Mouse (Mus musculus) frontal cortex, postnatal 10 days (tissue): ENCODE results near the gene Gmpr2.
A peak's percentile ranks its signal among the peaks of the same experiment; 100 is the strongest.

ENCODE experiments used
- DNase-seq, 2 experiments: peaks; one replicate each; pipeline ENCODE4 v3.0.0; 2022; ENCODE audit warnings: low spot score in 2 of 2, mixed read lengths in 1 of 2

Gmpr2 gene

GRCm38 (mm10) chr14:55671833-55672740, at the start of gene Gmpr2, which contains the start of gene Nedd8:
TSS of gene Gmpr2 (plus strand) at chr14:55671941.
TSS of gene Nedd8 (minus strand) at chr14:55672124.
- peak; percentile 89 to 91 for DNase-seq

- DNase-seq: no peak
These were observed 43.5 kb upstream of the Gmpr2 start for GRCm38 (mm10) chr14:55628077-55628827.

DNA sequence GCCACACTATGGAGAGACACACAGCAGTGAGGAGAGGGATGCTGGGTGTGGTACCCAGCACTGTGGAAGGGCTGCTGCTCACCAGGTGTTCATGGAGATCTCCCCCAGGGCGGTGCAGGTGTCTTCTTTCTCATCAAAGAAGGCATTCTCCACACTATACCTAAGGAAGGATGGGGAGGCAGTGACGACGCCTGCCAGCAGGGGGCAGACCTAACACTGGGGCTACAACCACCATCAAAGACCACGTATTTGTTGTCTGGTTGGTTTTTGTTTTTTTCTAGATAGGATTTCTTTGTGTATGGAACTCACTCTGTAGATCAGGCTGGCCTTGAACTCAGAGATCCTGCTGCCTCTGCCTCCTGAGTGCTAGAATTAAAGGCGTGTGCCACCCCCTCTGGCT, 42.4 kb upstream of the Gmpr2 start:
- DNase-seq: no peak

DNA sequence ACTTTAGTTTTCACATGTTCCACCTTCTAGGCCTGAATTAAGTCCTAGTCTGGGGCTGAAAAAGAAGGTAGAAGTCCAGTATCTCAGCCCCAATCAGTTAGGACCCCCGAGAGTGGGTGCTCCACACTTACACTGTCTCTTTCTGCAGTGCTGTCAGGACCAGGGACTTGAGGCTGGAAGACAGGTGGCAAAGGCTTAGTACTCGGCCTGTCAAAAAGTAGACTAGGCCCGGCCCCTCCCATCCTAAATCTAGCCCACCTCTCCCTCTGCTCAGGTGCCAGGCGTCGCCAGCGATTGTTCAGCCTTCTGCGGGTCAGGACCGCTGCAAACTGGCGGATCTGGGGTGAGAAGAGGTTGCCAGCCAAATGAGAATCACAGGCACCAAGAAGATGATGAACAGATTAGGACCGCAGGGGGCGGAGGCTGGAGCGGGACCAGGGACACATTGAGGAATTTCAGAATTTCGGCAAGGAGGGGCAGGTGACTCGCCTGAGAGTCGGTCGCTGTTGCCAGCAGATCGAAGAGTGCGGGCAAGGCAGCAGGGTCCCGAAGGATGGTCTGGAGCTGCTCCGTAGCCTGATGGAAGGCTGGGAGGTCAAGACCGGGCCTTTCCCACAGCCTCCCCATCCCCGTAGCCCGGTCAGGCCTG, 36.7 kb upstream of the Gmpr2 start:
- no peak for DNase-seq

DNA sequence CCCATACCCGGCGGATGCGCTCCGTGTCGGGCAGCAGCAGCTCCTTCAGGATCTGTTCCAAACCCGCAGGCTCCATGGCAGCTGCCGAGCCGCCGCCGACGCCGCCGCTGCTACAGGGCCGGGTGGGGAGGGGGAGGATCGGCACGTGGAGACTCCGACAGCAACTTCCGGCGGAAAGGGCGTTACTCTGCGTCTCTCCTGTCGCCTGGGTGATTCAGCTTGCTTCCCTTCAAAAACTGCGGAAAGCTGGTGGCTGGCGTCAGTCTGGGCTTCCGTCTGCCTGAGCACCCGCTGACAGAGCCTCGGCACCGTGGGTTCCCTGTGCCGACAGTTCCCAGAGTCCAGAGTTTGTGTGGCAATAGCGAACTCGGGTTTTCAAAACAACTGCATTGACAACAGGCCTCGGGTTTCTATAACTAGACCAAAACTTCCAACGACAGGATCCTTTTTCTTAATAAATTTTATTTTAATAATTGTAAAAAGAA, 36.2 kb upstream of the Gmpr2 start, which contains the start of gene Ipo4:
Gene Ipo4, minus strand, starts transcription at position 435 of the 485 bp plus-strand sequence.
- DNase-seq: peak; percentile 79 to 86

- no peak for DNase-seq
These were observed 33.9 kb upstream of the Gmpr2 start, which contains the start of gene Gm49378 for GRCm38 (mm10) chr14:55637795-55638194. TSS of gene Gm49378 (minus strand) at chr14:55637895.

DNA sequence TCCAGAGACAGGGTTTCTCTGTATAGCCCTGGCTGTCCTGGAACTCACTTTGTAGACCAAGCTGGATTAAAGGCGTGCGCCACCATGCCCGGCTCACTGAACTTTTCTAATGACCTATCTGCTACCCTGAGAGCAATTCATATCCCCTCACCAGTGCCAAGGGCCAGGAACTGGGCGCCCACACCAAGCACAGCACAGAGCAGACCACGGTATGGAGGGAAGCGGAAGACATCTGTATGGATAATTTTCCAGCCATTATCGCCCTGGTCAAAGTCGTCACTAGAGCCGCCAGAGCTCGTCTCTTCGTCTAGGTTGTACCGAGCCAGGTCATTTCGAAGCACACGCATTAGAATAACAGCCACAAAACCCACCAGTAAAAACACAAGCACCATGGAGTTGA, 30.9 kb upstream of the Gmpr2 start:
- DNase-seq: no peak

DNA sequence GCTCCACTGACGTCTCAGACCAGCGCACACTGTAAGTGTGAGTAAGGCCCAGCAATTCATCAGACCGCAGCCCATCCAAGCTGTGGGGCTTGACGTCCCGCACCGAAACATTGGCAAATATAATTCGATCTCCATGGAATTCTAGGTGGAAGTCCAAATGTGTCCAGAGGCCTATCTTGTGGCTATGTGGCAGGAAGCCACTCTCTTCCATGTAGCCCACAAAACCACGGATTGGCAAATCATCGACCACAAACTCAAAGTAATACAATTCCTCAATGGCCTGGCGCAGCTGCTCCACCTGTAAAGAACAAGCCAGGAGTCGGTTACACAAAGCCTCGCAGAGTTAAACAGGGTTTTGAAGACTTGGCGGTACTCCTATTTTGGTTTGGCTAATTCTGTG, 30.4 kb upstream of the Gmpr2 start:
- DNase-seq: no peak

- DNase-seq: no peak
These were observed 29.1 kb upstream of the Gmpr2 start for GRCm38 (mm10) chr14:55642679-55643059.

DNA sequence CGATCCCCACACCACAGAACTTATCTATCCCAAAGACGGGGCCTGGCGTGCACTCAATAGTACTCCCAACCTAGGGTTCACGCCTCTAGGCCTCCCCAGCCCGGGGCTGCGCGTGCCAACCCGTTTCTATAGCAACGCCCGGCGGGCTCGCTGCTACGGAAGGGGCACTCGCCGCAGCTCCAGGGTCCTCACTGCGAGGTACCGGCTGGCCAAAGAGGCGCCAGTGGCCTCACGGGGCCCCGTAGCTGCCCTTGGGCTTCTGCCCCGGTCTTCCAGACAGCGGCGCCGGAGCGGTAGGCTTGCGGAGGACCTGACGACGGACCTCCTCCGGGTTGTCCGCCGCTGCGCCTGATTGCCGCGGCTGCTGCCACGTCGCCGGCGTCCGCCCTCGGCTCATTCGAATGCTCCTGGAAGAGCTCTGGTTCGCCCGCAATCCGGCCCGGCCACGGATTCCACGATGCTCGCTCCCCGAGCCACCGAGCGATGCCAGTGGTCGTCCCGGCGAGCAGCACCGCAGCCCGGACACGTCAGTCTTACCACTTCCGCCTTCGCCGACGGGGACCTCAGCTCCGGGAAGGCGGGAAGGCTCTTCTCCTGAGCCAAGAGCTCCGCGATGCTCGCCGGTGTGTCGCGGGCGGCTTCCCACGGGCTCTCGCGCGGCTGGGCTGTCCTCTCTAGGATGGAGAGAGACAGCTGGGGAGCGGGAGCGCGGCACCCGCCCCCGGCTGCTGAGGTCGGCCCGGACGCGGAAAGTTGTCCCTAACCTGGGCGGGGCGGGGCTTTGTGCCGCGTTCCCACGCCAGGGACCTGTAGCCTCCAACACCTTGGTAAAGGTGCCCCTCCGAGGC, 28.5 kb upstream of the Gmpr2 start, which contains the start of gene Tm9sf1:
Gene Tm9sf1, minus strand, starts transcription at position 747 of the 848 bp plus-strand sequence.
- peak; percentile 65 to 84 for DNase-seq

GRCm38 (mm10) chr14:55644261-55644888, 27.4 kb upstream of the Gmpr2 start:
- no peak for DNase-seq

- DNase-seq: no peak
These were observed 21.9 kb upstream of the Gmpr2 start, which contains the start of gene Tssk4 for GRCm38 (mm10) chr14:55649884-55650283. TSS of gene Tssk4 (plus strand) at chr14:55650184.

- no peak for DNase-seq
These were observed 20.2 kb upstream of the Gmpr2 start for GRCm38 (mm10) chr14:55651528-55651927.

GRCm38 (mm10) chr14:55656935-55657334, 14.8 kb upstream of the Gmpr2 start:
- no peak for DNase-seq

DNA sequence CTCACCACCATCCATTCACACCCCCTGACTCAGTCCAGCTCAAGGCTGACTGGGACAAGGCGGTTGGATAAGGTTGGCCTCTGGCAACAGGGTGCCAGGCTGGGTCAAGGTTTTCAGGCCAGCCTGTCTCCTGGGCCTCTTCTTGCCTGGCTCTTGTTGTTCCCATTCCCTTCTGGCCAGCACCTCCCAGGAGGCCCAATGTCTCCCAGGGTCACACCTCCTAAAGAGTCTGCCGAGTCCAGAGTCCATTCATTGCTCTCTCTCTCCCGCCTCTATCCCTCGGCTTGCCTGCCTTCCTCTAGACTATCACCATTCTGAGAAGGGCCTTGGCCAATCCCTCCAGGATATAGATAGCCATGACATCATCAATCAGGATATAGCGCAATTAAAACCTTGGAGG, 13.7 kb upstream of the Gmpr2 start:
- no peak for DNase-seq

DNA sequence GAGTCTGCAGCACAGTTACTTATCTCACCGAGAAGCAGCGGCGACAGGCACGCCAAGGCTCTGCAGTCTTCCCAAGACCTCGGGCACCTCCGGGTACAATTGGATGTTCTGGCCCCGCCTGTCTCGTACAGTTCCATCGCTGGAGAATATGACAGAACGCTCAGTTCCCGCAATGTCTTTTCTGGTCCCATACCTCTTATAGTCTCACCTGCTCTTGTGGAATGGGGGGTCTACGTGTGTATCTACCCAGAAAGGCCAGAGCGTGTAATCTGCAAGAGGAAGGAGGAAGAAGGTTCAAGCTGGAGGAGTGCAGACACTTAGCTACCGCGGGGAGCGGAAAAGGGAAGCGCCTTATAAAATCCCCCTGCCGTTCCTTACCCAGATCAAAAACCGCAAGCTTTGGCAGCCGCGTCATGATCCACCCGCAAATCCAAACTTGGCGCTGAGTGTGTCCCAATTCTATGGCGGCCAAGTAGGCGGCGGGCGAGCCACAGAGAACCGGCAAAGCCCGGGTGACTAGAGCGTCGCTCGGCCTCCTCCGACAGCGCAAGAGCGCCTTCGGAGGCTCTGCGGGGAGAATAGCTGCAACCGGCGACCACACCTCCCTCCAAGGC, 11.7 kb upstream of the Gmpr2 start, which contains the start of gene Mdp1:
Gene Mdp1, minus strand, starts transcription at position 549 of the 614 bp plus-strand sequence.
- peak; percentile 69 to 78 for DNase-seq

DNA sequence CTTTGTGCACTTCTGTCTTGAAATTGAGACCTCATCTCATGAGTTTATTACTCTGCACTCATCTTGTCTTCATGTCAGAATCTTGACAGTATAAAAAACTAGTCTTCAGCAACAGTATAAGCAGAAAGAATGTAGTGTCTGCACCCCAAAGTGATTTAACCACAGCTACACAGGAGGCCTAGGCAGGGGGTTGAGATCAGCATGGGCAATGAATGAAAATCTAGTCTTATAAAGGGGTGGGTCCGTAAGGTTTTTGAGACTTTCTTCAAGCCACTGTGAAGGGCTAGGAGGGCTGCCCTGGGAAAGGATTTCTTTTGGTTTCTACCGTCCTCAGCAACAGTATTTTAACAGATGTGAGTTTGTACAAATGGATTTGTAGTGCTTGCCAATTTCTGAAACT, 11.1 kb upstream of the Gmpr2 start:
- no peak for DNase-seq

DNA sequence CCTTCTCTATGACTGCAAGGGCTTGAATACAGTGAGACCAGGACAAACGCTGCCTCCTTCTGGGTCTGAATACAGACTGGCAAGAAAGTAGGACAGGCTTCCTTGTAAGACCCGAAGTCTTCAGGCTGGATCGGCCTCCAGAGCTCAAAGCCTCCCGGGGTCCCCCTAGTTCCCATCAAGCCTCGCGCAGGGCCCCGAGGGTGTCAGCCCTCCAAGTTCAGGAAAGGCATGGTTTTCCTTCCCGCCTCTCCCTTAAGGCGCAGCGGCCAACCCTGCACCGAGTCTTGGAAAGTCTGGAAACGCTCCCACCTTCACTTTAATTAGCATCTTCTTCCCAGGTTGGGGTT, 282 bp upstream of the Gmpr2 start:
- no peak for DNase-seq

DNA sequence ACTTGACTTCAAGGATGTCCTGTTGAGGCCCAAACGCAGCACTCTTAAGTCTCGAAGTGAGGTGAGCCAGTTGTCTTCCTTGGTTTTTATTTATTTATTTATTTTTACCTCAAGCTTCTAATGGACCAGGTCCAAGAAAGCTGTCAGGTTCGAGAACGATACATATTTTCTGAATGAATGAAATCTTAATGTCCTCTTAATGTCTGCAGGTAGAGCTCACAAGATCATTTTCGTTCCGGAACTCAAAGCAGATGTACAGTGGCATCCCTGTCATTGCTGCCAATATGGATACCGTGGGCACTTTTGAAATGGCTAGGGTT, 960 bp downstream of the Gmpr2 start:
- no peak for DNase-seq

DNA sequence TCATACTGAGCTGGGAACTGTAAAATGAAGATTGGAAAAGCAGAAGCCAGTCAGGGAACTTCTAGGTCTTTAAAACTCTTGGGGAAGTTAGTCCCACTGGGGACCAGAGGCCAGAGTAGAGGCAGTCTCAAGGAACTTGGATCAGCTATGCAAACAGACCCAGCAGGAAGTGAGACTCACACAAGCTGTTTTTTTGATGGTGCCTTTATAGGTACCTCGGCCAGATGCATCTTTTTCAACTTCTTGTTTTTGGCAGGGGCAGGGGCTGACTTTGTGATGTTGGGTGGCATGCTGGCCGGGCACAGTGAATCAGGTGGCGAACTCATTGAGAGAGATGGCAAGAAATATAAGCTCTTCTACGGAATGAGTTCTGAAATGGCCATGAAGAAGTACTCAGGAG, 5.9 kb downstream of the Gmpr2 start:
- DNase-seq: no peak
